Mouse (Mus musculus): ENCODE data around the gene Gm21830. TPM values are rescaled to one million over a fixed set of nuclear protein-coding genes. Genes with fewer than 3 reads are reported as not detected.
"Not testable (repeated sequence)": the region's sequence is repeated elsewhere in the genome, so short reads cannot be mapped to it uniquely, and the experiment has no call there.

Gene Gm21830
- not detected in 2 replicates for polyA plus RNA-seq (2014; fragmentation: Nextera tagmentation; extraction: Ambion mirVana)

DNA sequence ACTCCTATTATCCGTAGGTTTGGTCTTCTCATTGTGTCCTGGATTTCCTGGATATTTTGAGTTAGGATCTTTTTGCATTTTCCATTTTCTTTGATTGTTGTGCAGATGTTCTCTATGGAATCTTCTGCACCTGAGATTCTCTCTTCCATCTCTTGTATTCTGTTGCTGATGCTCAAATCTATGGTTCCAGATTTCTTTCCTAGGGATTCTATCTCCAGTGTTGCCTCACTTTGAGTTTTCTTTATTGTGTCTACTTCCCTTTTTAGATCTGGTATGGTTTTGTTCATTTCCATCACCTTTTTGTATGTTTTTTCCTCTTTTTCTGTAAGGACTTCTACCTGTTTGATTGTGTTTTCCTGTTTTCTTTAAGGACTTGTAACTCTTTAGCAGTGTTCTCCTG, at the start of gene Gm21830:
Gene Gm21830 (plus strand): TSS at position 301 of the 400 bp plus-strand sequence.
- not testable (repeated sequence) for H3K27me3 ChIP-seq (ENCODE audit: control insufficient read depth, insufficient read depth, low read length); H3K4me2 ChIP-seq; H3K4me3 ChIP-seq (ENCODE audit: low read depth, low read length); ATAC-seq (ENCODE audit: low FRiP score); H3K9ac ChIP-seq (ENCODE audit: low read length); DNase-seq (ENCODE audit: low spot score, missing footprints); H3K27ac ChIP-seq (ENCODE audit: low read depth, low read length); H3K36me3 ChIP-seq (ENCODE audit: control insufficient read depth, insufficient read depth, low read length); H3K4me1 ChIP-seq (ENCODE audit: control insufficient read depth, insufficient read depth, low read length); H3K9me3 ChIP-seq (ENCODE audit: control insufficient read depth, low read length)
- WGBS: no CpG with 5 or more reads among the region's 1 CpGs

DNA sequence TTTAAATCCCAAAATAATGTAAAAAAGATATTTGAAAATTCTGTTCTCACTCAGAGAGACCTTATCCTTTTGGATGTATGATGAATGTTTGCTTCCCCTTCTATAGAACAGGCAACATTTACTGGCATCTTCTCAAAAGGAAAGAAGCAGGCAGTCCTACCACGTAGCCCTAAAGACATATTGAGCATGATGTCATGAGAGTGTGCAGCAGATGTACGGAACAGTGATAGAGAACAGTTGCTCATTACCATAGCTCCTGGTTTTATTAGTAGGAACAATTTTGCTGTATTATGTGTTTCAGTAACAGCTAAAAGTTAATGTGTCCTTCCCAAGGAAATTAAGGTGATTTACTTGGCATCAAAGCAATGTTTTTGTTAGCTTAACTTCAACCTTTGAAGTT, 49.0 kb upstream of the Gm21830 start:
- Histone ChIP-seq H3K27ac (ENCODE audit: low read depth, low read length) (no peak overlapping the region), H3K9ac (ENCODE audit: low read length) (no peak overlapping the region), H3K4me2 (no peak overlapping the region), H3K9me3 (ENCODE audit: control insufficient read depth, low read length) (no peaks in the 10 kb centered on the region), H3K4me1 (ENCODE audit: control insufficient read depth, insufficient read depth, low read length) (no peaks in the 10 kb centered on the region), H3K36me3 (ENCODE audit: control insufficient read depth, insufficient read depth, low read length) (no peaks in the 10 kb centered on the region), H3K4me3 (ENCODE audit: low read depth, low read length) (no peak overlapping the region), H3K27me3 (ENCODE audit: control insufficient read depth, insufficient read depth, low read length) (no peaks in the 10 kb centered on the region)
- ATAC-seq (ENCODE audit: low FRiP score) (no peak), DNase-seq (ENCODE audit: low spot score, missing footprints) (no peak)
- WGBS: 87% methylated on average over 2 of the region's 2 CpGs

DNA sequence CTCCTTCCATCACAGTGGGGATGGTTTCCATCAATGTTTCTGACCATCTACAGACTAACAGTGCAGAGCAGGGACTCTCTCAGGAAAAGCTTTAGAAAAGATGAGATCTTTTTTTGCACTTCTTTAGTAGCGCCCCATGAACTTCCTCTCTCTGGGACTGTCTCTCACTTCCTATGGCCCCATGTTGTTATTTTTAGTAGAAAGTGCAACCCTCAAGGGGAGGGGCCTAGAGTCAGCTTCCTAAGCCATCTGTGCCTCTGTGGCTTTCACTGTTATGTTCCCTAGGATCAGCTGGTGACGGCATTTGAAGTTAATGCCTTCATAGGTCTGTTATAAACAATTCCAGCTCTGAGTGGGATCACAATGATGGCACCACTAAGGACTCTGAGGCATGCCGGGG, 35.0 kb upstream of the Gm21830 start:
- H3K4me2 ChIP-seq: no peak overlapping the region
- no peaks in the 10 kb centered on the region for H3K9me3 ChIP-seq (ENCODE audit: control insufficient read depth, low read length)
- no peaks in the 10 kb centered on the region for H3K4me1 ChIP-seq (ENCODE audit: control insufficient read depth, insufficient read depth, low read length)
- no peaks in the 10 kb centered on the region for H3K36me3 ChIP-seq (ENCODE audit: control insufficient read depth, insufficient read depth, low read length)
- no peak overlapping the region for H3K4me3 ChIP-seq (ENCODE audit: low read depth, low read length)
- ATAC-seq (ENCODE audit: low FRiP score) (no peak), DNase-seq (ENCODE audit: low spot score, missing footprints) (no peak)
- WGBS: 68% methylated on average over 3 of the region's 3 CpGs
- no peaks in the 10 kb centered on the region for H3K27me3 ChIP-seq (ENCODE audit: control insufficient read depth, insufficient read depth, low read length)
- no peak overlapping the region for H3K9ac ChIP-seq (ENCODE audit: low read length)
- H3K27ac ChIP-seq (ENCODE audit: low read depth, low read length): no peak overlapping the region

DNA sequence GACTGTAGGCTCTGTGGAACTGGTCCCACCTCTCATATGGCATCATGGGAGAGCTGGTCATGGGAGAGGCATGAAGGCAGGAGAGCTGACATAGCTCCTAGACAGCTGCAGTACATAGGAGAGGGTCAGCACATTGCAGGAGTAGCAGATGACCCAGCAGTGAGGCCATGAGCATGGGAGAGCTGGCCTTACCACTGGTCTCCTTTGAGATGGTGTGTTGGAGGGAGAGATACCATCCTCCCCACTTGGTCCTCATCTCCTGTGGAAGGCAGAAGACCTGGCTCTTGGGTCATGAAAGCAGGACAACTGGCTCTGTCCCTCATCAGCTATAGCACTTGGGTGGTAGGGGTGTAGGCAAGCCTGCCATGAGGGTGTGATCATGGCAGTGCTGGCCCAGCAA, 7.3 kb downstream of the Gm21830 start:
- Histone ChIP-seq H3K27me3 (ENCODE audit: control insufficient read depth, insufficient read depth, low read length) (no peaks in the 10 kb centered on the region), H3K4me1 (ENCODE audit: control insufficient read depth, insufficient read depth, low read length) (no peaks in the 10 kb centered on the region), H3K4me2 (no peak overlapping the region), H3K4me3 (ENCODE audit: low read depth, low read length) (no peak overlapping the region), H3K36me3 (ENCODE audit: control insufficient read depth, insufficient read depth, low read length) (no peaks in the 10 kb centered on the region), H3K9me3 (ENCODE audit: control insufficient read depth, low read length) (no peaks in the 10 kb centered on the region), H3K9ac (ENCODE audit: low read length) (no peak overlapping the region), H3K27ac (ENCODE audit: low read depth, low read length) (no peak overlapping the region)
- no peak for DNase-seq (ENCODE audit: low spot score, missing footprints)
- ATAC-seq (ENCODE audit: low FRiP score): peak; percentile 27; the same call in 1 of the 2 replicates

DNA sequence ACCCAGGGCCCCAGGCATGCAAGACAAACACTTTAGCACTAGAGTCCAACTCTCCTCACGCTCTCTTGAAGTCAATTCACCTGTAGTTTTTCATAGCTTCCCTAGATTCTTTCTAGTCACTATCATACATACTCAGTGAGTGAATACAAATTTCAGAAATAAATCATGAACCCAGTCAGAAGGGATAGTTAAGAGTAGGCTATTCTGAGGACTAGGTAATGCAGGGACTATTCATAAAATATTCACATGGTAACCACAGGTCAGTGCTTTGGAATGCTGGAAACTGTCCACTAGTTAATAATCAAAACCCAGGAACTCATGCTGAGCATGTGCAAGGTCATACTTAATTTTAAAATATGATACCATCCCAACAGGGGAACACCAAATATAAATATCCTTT, 9.3 kb downstream of the Gm21830 start:
- H3K36me3 ChIP-seq (ENCODE audit: control insufficient read depth, insufficient read depth, low read length): no peaks in the 10 kb centered on the region
- DNase-seq (ENCODE audit: low spot score, missing footprints): no peak
- no peaks in the 10 kb centered on the region for H3K9me3 ChIP-seq (ENCODE audit: control insufficient read depth, low read length)
- H3K27me3 ChIP-seq (ENCODE audit: control insufficient read depth, insufficient read depth, low read length): no peaks in the 10 kb centered on the region
- ATAC-seq (ENCODE audit: low FRiP score): no peak
- no peak overlapping the region for H3K4me3 ChIP-seq (ENCODE audit: low read depth, low read length)
- H3K4me1 ChIP-seq (ENCODE audit: control insufficient read depth, insufficient read depth, low read length): no peaks in the 10 kb centered on the region
- no peak overlapping the region for H3K9ac ChIP-seq (ENCODE audit: low read length)
- H3K4me2 ChIP-seq: no peak overlapping the region
- H3K27ac ChIP-seq (ENCODE audit: low read depth, low read length): no peak overlapping the region
- WGBS: 78% methylated on average over 1 of the region's 1 CpGs

DNA sequence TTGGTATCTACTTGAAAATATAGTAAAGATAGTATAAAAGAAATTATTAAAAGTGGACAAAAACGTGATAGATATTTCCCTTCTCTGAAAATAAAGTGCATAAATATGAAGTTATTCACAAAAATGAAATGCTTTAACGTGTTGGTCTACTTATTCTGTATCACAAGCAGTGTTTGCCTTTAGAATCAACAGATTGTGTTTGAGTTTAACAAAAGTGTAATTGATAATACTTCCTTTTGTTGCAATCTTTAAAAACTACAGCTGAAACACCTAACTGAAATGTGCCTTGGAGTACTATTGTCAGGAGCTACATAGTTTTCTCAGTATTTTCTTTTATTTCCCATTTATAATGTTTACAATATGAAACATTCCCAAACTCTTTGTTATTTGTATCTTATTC, 19.6 kb downstream of the Gm21830 start, which contains the start of gene Gm26727:
Gene Gm26727 (minus strand): TSS at position 101 of the 400 bp plus-strand sequence.
- no peaks in the 10 kb centered on the region for H3K36me3 ChIP-seq (ENCODE audit: control insufficient read depth, insufficient read depth, low read length)
- H3K4me1 ChIP-seq (ENCODE audit: control insufficient read depth, insufficient read depth, low read length): no peaks in the 10 kb centered on the region
- 70% methylated on average over 2 of the region's 2 CpGs for WGBS
- H3K4me3 ChIP-seq (ENCODE audit: low read depth, low read length): no peak within 1 kb of the TSS
- H3K27me3 ChIP-seq (ENCODE audit: control insufficient read depth, insufficient read depth, low read length): no peaks in the 10 kb centered on the region
- H3K4me2 ChIP-seq: no peak within 1 kb of the TSS
- H3K9ac ChIP-seq (ENCODE audit: low read length): no peak within 1 kb of the TSS
- H3K27ac ChIP-seq (ENCODE audit: low read depth, low read length): no peak within 1 kb of the TSS
- DNase-seq (ENCODE audit: low spot score, missing footprints) (no peak), ATAC-seq (ENCODE audit: low FRiP score) (no peak)
- no peaks in the 10 kb centered on the region for H3K9me3 ChIP-seq (ENCODE audit: control insufficient read depth, low read length)

DNA sequence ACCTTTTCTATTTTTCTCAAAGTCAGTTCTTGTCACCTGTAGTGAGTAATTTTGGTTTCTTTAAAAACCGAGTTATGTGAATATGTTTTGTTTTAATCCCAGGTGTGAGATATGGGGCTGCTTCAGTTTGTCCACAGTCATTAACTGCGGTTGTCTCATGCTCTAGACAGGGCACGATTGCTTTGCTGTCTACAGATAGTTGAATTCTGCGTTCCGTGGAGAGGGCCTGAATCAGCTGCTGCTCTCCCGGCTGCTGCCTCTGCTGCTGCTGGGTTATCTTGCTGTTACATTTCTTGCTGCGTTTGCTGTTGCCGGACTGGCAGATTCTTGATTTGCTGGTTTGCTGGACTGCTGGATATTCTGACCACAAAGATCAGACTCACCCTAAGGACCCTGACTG, 24.8 kb downstream of the Gm21830 start:
- no peaks in the 10 kb centered on the region for H3K9me3 ChIP-seq (ENCODE audit: control insufficient read depth, low read length)
- H3K27ac ChIP-seq (ENCODE audit: low read depth, low read length): no peak overlapping the region
- DNase-seq (ENCODE audit: low spot score, missing footprints): no peak
- no peaks in the 10 kb centered on the region for H3K4me1 ChIP-seq (ENCODE audit: control insufficient read depth, insufficient read depth, low read length)
- no peak for ATAC-seq (ENCODE audit: low FRiP score)
- no peak overlapping the region for H3K4me2 ChIP-seq
- no peak overlapping the region for H3K4me3 ChIP-seq (ENCODE audit: low read depth, low read length)
- 91% methylated on average over 8 of the region's 8 CpGs for WGBS
- H3K9ac ChIP-seq (ENCODE audit: low read length): no peak overlapping the region
- H3K27me3 ChIP-seq (ENCODE audit: control insufficient read depth, insufficient read depth, low read length): no peaks in the 10 kb centered on the region
- H3K36me3 ChIP-seq (ENCODE audit: control insufficient read depth, insufficient read depth, low read length): no peaks in the 10 kb centered on the region

DNA sequence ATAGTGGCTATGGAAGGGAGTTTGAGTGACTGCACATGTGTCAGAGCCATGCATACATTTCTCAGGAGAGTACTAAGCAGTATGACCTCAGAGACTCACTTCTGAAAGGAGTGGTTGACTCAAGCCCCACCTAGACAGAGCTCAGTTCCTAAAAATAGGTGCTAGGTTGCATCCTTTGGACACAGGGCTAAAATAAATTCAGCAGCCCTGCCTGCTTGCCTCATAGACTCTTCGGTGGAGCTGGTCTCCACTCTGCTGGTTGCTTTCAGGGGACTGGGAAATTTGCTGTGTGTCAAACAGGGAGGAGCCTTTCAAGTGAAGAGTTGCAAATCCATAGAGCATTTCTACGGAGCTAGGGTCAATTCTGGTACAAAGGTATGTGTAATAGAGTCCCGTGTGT, 32.3 kb downstream of the Gm21830 start, which contains the start of gene Xirp2:
Gene Xirp2 (plus strand): TSS at position 223 of the 400 bp plus-strand sequence.
- no peak within 1 kb of the TSS for H3K4me3 ChIP-seq (ENCODE audit: low read depth, low read length)
- no peaks in the 10 kb centered on the region for H3K9me3 ChIP-seq (ENCODE audit: control insufficient read depth, low read length)
- no peaks in the 10 kb centered on the region for H3K27me3 ChIP-seq (ENCODE audit: control insufficient read depth, insufficient read depth, low read length)
- no peak within 1 kb of the TSS for H3K9ac ChIP-seq (ENCODE audit: low read length)
- no peak within 1 kb of the TSS for H3K27ac ChIP-seq (ENCODE audit: low read depth, low read length)
- ATAC-seq (ENCODE audit: low FRiP score) (no peak), DNase-seq (ENCODE audit: low spot score, missing footprints) (no peak)
- no peaks in the 10 kb centered on the region for H3K36me3 ChIP-seq (ENCODE audit: control insufficient read depth, insufficient read depth, low read length)
- no peaks in the 10 kb centered on the region for H3K4me1 ChIP-seq (ENCODE audit: control insufficient read depth, insufficient read depth, low read length)
- no peak within 1 kb of the TSS for H3K4me2 ChIP-seq
- WGBS: 86% methylated on average over 3 of the region's 3 CpGs

DNA sequence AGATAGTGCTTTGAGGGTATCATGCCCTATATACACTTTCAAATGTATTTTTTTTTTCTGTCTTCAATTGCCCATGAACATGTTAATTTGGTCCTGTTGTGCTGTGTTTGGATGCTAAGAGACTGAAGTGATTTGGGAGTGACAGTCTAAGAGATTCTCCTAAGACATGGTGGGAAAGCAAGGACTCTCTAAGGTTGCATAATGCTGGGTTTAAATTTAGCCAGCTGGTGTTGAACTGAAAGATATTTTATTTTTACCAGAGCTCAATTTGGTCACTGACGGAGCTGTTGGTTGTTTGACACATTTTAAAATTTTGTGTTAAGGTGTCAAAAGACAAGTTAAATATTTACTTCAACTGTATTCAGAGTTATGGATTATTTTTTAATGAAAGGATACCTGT, 33.2 kb downstream of the Gm21830 start:
- Histone ChIP-seq H3K36me3 (ENCODE audit: control insufficient read depth, insufficient read depth, low read length) (no peaks in the 10 kb centered on the region), H3K4me3 (ENCODE audit: low read depth, low read length) (no peak overlapping the region), H3K4me2 (no peak overlapping the region), H3K27ac (ENCODE audit: low read depth, low read length) (no peak overlapping the region), H3K4me1 (ENCODE audit: control insufficient read depth, insufficient read depth, low read length) (no peaks in the 10 kb centered on the region), H3K27me3 (ENCODE audit: control insufficient read depth, insufficient read depth, low read length) (no peaks in the 10 kb centered on the region), H3K9me3 (ENCODE audit: control insufficient read depth, low read length) (no peaks in the 10 kb centered on the region), H3K9ac (ENCODE audit: low read length) (no peak overlapping the region)
- DNase-seq (ENCODE audit: low spot score, missing footprints) (no peak), ATAC-seq (ENCODE audit: low FRiP score) (no peak)
- 86% methylated on average over 1 of the region's 1 CpGs for WGBS

DNA sequence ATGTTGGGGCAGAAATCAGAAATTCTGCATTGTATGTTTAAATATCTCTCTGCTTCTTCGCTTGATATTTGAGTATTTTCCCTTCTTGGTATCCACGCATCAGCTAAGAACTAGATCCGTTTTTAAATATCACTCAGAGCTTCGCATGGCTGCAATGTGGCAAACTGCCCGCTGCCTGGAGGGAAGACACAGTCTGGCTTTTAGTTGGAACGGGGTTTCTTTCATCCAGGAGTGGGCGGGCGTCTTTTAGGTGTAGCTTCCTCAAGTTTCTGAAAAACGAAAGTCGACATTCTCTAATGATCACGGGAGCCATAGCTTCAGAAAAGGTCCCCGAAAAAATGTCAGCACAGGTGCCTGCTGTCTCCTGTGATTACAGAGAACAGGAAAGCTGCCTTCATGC, 33.7 kb downstream of the Gm21830 start:
- Histone ChIP-seq H3K4me3 (ENCODE audit: low read depth, low read length) (no peak overlapping the region), H3K27me3 (ENCODE audit: control insufficient read depth, insufficient read depth, low read length) (no peaks in the 10 kb centered on the region), H3K9me3 (ENCODE audit: control insufficient read depth, low read length) (no peaks in the 10 kb centered on the region), H3K27ac (ENCODE audit: low read depth, low read length) (no peak overlapping the region), H3K4me1 (ENCODE audit: control insufficient read depth, insufficient read depth, low read length) (no peaks in the 10 kb centered on the region), H3K9ac (ENCODE audit: low read length) (no peak overlapping the region), H3K4me2 (no peak overlapping the region), H3K36me3 (ENCODE audit: control insufficient read depth, insufficient read depth, low read length) (no peaks in the 10 kb centered on the region)
- 78% methylated on average over 12 of the region's 12 CpGs for WGBS
- ATAC-seq (ENCODE audit: low FRiP score) (no peak), DNase-seq (ENCODE audit: low spot score, missing footprints) (no peak)

Data from midbrain, embryonic 11.5 days (tissue).